Mouse (Mus musculus) olfactory bulb, adult 2 months (tissue): Measurements from ENCODE around the gene Tbc1d2b.
A peak's percentile ranks its signal among the peaks of the same experiment; 100 is the strongest.

ENCODE experiments used
- CTCF ChIP-seq: fragments of 200-500 bp; IDR thresholded peaks from 2 replicates; pipeline ENCODE4 v1.5.1; 2012; ENCODE audit warnings: low read depth, mild to moderate bottlenecking, low read length, moderate library complexity; ENCODE audit not compliant: insufficient read depth
- POLR2A ChIP-seq: fragments of 200-500 bp; IDR thresholded peaks from 2 replicates; pipeline ENCODE4 v1.6.1; 2012; ENCODE audit warnings: mild to moderate bottlenecking, low read depth, low read length, moderate library complexity; ENCODE audit not compliant: insufficient read depth

DNA sequence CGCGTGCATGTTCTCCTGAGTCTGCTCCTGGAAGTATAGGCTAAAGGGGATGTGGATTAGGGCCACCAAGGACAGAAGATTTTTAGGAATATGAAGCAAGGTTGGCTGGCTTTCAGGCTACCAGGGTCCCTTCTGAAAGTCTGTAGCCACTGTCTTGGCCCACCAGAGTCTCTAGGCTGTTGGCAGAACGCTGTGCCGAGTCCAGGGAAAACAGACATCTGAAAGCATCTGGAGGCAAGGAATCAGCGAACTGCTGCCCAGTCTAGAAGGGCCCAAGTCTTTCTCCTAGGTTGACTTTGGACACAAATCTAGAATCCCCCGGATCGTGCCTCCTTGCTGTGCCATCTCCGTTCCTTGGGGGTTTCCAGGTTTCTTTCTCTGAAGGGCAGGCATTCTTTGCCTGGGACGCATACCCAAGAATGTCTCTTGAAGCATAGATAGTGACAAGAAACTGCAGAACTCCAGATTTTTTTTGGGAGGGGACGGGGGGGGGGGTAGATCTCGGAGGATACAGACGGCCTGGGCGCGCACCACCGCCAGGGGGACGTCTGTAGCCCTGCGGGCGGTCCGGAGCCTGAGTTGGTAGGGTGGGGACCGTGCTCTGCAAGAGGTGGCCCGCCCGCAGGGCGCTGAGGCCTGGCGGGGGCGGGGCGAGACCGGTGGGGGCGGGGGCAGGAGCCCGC, 108.2 kb downstream of the Tbc1d2b start:
- TF ChIP-seq CTCF (0 out of 2 replicates have a peak, but pooled peaks have one; percentile 24), POLR2A (0 out of 2 replicates have a peak, but pooled peaks have one; percentile 25)
